Mouse (Mus musculus) ovary, postnatal 14 days (tissue): ENCODE results near the gene Pgghg.

Experiments used
- DNase-seq: peaks from one replicate; pipeline ENCODE4 v3.0.0; 2022; ENCODE audit warnings: low spot score

The Pgghg gene

GRCm38 (mm10) chr7:140923070-140923775, 18.0 kb upstream of the Pgghg start:
- DNase-seq = no peak

GRCm38 (mm10) chr7:140927181-140927580, 14.0 kb upstream of the Pgghg start:
- no peak for DNase-seq

GRCm38 (mm10) chr7:140938436-140938835, 2.8 kb upstream of the Pgghg start:
- no peak for DNase-seq

DNA sequence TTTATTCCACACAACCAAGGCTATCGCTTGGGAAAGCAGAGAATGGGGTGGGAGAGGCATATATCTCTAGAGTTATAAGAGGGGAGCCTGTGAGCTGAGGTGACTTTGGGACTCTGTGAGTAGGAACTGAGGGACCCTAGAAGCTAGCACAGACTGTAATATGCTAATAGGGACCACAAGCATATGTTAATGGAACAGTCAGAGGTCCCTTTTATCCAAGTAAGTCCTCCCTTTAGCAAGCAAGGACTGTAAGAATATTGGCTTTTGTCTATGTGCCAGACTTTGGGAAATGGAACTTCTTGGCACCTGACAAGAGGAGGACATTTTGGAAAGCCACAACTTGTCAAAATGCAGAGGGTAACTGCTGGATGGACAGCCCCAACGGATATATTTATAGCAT, 2.3 kb upstream of the Pgghg start:
- DNase-seq = no peak

DNA sequence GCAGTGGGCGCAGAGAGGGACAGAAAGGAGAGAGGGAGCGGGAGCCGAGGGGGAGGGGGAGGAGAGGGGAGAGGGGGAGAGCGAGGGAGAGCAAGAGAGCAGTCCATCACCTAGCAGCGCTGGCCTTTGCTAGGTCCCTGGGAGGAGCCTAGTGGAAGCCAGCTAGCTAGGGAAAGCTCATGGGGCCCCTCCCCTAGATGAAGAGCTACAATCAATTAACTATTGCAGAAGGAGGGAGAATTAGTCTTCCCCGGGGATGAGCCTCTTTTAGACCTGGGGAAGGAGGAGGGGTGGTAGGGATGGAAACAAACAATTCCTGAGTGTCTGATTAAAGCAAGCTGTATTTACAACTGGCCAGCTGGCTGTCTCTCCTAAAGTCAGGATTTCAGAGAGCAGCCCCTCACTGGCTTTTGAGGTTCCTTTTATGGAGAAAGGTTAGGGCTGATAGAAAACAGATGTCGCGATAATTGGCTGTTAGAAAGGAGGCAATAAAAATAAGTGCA, 1.5 kb upstream of the Pgghg start:
- DNase-seq = no peak

GRCm38 (mm10) chr7:140942341-140942740, 1.1 kb downstream of the Pgghg start:
- DNase-seq = no peak

DNA sequence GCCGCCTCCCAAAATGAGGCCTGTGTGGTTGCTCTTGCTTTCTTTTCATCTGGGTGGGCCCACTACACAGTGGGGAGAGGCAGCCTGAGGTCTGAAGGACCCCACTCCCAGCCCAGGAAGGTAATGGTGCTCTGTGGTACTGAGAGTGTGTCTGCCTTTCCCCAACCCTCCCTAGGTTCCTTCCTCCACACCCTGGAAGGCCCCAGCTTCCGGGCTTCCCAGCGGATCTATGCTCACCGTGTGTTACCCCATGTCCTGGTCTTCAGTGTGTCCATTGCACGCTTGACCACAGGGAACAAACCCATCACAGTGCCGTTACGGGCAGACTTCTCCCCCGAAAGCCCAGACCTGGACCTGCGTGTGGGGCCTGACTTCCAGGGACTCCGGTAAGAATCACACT, 1.6 kb downstream of the Pgghg start:
- no peak for DNase-seq

GRCm38 (mm10) chr7:140943356-140943755, 2.2 kb downstream of the Pgghg start:
- DNase-seq = no peak

DNA sequence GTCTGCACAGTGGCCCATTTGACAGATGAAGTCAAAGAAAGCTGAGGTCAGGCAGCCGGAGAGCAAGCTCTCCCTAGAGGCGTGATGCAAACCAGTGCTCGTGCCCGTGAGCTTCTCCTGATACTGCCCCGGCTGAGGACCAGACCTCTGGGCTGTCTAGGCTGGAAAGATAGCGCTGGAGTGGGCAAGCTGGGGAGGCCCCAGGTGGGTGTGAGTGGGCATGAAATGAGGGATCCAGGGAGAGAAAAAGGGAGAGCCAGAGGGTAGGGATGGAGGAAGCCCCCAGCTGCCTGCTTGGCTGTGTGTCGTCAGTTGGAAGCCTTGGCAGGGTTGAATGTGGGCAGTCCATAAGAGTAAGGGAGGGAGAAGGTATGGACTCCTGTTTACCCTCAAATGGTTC, 3.0 kb downstream of the Pgghg start:
- no peak for DNase-seq

GRCm38 (mm10) chr7:140945247-140945646, 4.1 kb downstream of the Pgghg start:
- DNase-seq = no peak

- no peak for DNase-seq
Measured at GRCm38 (mm10) chr7:140946311-140946710, 5.1 kb downstream of the Pgghg start.

GRCm38 (mm10) chr7:140946980-140947379, 5.8 kb downstream of the Pgghg start:
- no peak for DNase-seq

GRCm38 (mm10) chr7:140948161-140948560, 7.0 kb downstream of the Pgghg start:
- no peak for DNase-seq

- no peak for DNase-seq
Measured at GRCm38 (mm10) chr7:140949255-140949654, 8.1 kb downstream of the Pgghg start.

DNA sequence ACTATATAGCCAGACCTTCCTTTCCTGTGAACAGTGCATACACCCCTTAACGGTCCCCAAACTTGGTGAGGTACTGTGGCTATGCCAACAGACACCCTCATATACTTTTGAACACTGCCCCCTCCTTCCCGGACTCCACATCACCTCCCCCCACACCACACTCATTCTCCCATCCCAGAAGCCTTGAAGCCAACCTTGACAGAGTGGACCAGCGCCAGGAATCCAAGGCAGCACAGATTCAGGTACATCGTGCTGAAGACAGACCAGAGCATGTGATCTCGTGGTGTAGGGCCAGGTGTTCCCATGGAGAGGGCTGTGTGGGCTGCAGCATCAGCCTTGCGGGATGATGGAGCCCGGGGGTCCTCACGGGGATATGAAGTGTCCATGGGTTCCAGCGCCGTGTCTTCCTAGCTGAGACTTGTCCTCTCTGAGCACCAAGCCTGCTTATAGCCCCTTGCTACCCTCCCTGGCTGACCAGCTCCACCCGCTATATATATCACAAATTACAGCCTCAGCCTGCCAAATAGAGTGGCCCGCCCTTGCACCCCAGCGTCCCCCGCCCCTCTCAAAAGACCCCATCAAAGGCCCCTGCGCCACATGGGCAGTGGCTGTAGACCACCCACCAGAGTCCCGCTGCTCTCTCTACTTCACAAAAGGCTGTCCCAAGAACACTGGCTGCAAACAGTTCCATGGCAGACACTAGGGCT, 8.8 kb downstream of the Pgghg start, which contains the start of gene Ifitm5:
TSS of gene Ifitm5 (minus strand) at position 468 of the 707 bp plus-strand sequence.
- no peak for DNase-seq

DNA sequence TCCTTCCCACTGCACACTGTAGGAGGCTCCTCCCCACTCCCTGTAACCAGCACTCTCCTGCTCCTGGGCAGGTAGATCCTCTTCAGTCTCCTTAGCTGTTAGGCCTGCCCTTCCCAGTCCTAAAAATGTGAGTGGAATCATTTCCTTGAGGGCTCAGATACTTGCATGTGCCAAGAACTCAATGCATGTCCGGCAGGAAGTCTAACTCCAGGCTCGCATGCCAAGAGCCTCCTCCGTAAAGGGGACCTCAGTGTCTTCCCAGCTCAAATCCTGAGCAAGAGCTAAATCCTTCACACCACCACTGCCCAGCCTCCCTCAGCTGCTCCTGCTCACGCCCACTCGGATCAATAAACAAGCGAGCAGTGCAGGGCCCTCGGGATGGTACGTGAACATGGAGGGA, 9.9 kb downstream of the Pgghg start:
- no peak for DNase-seq

DNA sequence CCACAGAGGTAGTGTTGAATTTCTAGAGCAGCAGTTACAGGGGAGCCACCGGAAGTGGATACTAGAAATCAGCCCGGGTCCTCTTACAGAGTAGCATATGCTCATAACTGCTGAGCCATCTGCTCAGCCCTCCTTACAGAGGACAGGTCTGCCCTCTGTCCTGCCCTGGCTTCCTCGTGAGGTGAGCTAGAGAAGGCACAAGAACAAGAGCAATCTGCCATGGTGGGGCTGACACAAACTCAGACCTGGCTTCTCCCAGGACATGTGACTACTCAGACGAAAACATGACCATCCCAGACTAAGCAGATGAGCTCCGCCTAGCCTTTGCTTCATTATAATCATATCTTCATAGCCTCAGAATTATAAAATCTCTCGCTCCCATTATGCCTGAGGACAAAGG, 10.6 kb downstream of the Pgghg start:
- no peak for DNase-seq

DNA sequence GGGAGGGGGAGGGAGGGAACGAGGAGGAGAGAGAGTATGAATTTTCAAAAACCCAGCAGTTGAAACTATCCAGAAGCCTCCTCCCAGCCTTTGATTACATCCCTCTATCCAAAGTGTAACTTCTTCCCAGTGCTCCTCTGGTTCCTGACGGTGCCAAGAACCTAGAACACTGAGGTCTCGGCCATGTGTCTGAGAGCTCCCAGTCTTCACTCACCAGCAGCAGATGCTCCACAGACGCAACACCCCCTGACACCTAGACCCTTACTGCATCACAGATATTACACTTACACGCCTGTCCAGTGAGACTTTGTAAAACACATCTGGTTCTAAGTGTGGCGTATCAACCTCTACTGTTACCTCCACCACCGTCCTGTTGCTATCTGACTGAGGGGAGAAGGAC, 11.2 kb downstream of the Pgghg start:
- no peak for DNase-seq

- no peak for DNase-seq
Measured at GRCm38 (mm10) chr7:140953133-140953532, 11.9 kb downstream of the Pgghg start.

GRCm38 (mm10) chr7:140953800-140954732, 12.9 kb downstream of the Pgghg start:
- DNase-seq = no peak

- no peak for DNase-seq
Measured at GRCm38 (mm10) chr7:140954733-140955071, 13.5 kb downstream of the Pgghg start.

- DNase-seq = no peak
Measured at GRCm38 (mm10) chr7:140955342-140955741, 14.2 kb downstream of the Pgghg start.
